Mouse (Mus musculus) ES-Bruce4 (cell line): ENCODE data around the gene Map6. TPM values are rescaled to one million over a fixed set of nuclear protein-coding genes. Genes with fewer than 3 reads are reported as not detected.

Experiments used
- H3K27ac ChIP-seq: 2 replicates; pipeline ENCODE4 v1.5.1; 2012; ENCODE audit warnings: low read length, inconsistent platforms; ENCODE audit not compliant: insufficient read depth
- H3K27me3 ChIP-seq: 2 replicates; pipeline ENCODE4 v1.6.1; 2012; ENCODE audit warnings: mild to moderate bottlenecking, low read length, inconsistent platforms; ENCODE audit not compliant: control insufficient read depth, poor library complexity, insufficient read depth, severe bottlenecking
- H3K36me3 ChIP-seq: 2 replicates; pipeline ENCODE4 v1.6.1; 2012; ENCODE audit warnings: inconsistent platforms, mild to moderate bottlenecking, low read length, moderate library complexity; ENCODE audit not compliant: control insufficient read depth, poor library complexity, insufficient read depth, severe bottlenecking
- H3K4me1 ChIP-seq: one replicate; pipeline ENCODE4 v1.8.1; 2011; ENCODE audit warnings: low read length; ENCODE audit not compliant: control insufficient read depth, insufficient read depth
- H3K4me3 ChIP-seq: 2 replicates; pipeline ENCODE4 v1.5.1; 2011; ENCODE audit warnings: low read depth, mild to moderate bottlenecking, low read length
- H3K9ac ChIP-seq: 2 replicates; pipeline ENCODE4 v1.6.1; 2012; ENCODE audit warnings: low read depth, mild to moderate bottlenecking, inconsistent platforms; ENCODE audit not compliant: poor library complexity, severe bottlenecking
- H3K9me3 ChIP-seq: replicated peaks from 2 replicates; pipeline ENCODE4 v1.6.1; 2012; ENCODE audit warnings: mild to moderate bottlenecking, low read length, inconsistent platforms; ENCODE audit not compliant: control insufficient read depth, poor library complexity, insufficient read depth, severe bottlenecking
- CTCF ChIP-seq: IDR thresholded peaks from one replicate; pipeline ENCODE4 v1.8.1; 2011; ENCODE audit warnings: low read depth, low read length
- EP300 ChIP-seq: IDR thresholded peaks from 2 replicates; pipeline ENCODE4 v1.6.1; 2011; ENCODE audit warnings: low read depth, low read length; ENCODE audit not compliant: insufficient read depth
- POLR2A ChIP-seq: IDR thresholded peaks from one replicate; pipeline ENCODE4 v1.8.1; 2011; ENCODE audit warnings: low read length; ENCODE audit not compliant: insufficient read depth
- polyA plus RNA-seq: library from polyadenylated mRNA; stranded (reverse); fragments of >200 nt; gene quantifications from 2 replicates; pipeline ENCODE4 v1.2.4, GENCODE M21; 2011; ENCODE audit warnings: low read depth; ENCODE audit not compliant: missing spikeins, insufficient read depth, insufficient read length

Gene Map6
- polyA plus RNA-seq, 1 experiment, result 16.0 TPM

- Histone ChIP-seq H3K9me3 (no peaks in the 10 kb centered on the region), H3K4me1 (peaks cover 9% of the 10 kb centered on the region), H3K27ac (no peak overlapping the region), H3K27me3 (no peaks in the 10 kb centered on the region), H3K9ac (no peak overlapping the region), H3K4me3 (no peak overlapping the region), H3K36me3 (no peaks in the 10 kb centered on the region)
- TF ChIP-seq POLR2A (no peak), EP300 (no peak), CTCF (no peak)
These were observed 62.8 kb downstream of the Map6 start for GRCm38 (mm10) chr7:99330012-99330411.

GRCm38 (mm10) chr7:99332774-99333480 is 65.7 kb downstream of the Map6 start:
- peak; percentile 94 for TF ChIP-seq CTCF
- no peak for TF ChIP-seq EP300
- Histone ChIP-seq H3K27me3 (no peaks in the 10 kb centered on the region), H3K4me1 (no peaks in the 10 kb centered on the region), H3K9ac (no peak overlapping the region), H3K36me3 (no peaks in the 10 kb centered on the region), H3K4me3 (no peak overlapping the region), H3K27ac (no peak overlapping the region), H3K9me3 (no peaks in the 10 kb centered on the region)

GRCm38 (mm10) chr7:99340736-99341135 is 73.5 kb downstream of the Map6 start:
- Histone ChIP-seq H3K27me3 (no peaks in the 10 kb centered on the region), H3K27ac (no peak overlapping the region), H3K4me3 (no peak overlapping the region), H3K4me1 (no peaks in the 10 kb centered on the region), H3K9ac (no peak overlapping the region), H3K9me3 (no peaks in the 10 kb centered on the region), H3K36me3 (no peaks in the 10 kb centered on the region; the same call in 1 of the 2 replicates)
- TF ChIP-seq CTCF, result no peak
- TF ChIP-seq POLR2A, result no peak
- TF ChIP-seq EP300, result no peak

GRCm38 (mm10) chr7:99343577-99343976 is 76.3 kb downstream of the Map6 start:
- H3K4me1 ChIP-seq, result no peaks in the 10 kb centered on the region
- TF ChIP-seq POLR2A (no peak), CTCF (no peak), EP300 (no peak)
- H3K9me3 ChIP-seq, result no peaks in the 10 kb centered on the region
- no peaks in the 10 kb centered on the region for H3K27me3 ChIP-seq
- H3K36me3 ChIP-seq, result peaks cover 10% of the 10 kb centered on the region
- H3K27ac ChIP-seq, result no peak overlapping the region
- H3K9ac ChIP-seq, result no peak overlapping the region
- H3K4me3 ChIP-seq, result no peak overlapping the region

- Histone ChIP-seq H3K27me3 (no peaks in the 10 kb centered on the region), H3K36me3 (peaks cover 10% of the 10 kb centered on the region)
- TF ChIP-seq POLR2A (no peak), EP300 (no peak), CTCF (no peak)
These were observed 80.0 kb downstream of the Map6 start for GRCm38 (mm10) chr7:99347268-99347667.

DNA sequence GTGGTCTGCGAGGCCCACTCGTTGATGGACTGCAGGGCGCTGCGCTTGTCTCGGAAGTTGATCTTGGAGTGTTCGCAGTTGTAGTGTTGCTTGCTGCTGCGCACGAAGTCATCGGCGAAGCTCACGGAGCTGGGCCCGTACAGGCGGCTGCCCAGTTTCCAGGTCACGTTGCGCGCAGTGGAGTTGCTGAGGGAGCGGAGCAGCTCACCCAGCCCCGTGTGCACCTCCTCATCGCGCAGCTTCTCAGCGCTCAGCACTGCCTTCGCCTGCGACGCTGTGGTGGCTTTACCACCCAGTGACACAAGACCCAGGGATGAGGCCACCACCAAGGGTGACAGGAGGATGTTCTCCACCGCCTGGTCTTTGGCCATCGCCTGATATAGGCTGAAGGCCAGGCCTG is 81.6 kb downstream of the Map6 start:
- no peaks in the 10 kb centered on the region for H3K27me3 ChIP-seq
- H3K4me1 ChIP-seq, result no peaks in the 10 kb centered on the region
- no peaks in the 10 kb centered on the region for H3K9me3 ChIP-seq
- peaks cover 10% of the 10 kb centered on the region for H3K36me3 ChIP-seq
- no peak overlapping the region for H3K27ac ChIP-seq
- peak overlapping the region; percentile 9 for H3K4me3 ChIP-seq
- no peak overlapping the region for H3K9ac ChIP-seq
- TF ChIP-seq POLR2A, result no peak
- TF ChIP-seq CTCF, result no peak
- TF ChIP-seq EP300, result no peak

More at GRCm38 (mm10) chr7:99347268-99347667, 80.0 kb downstream of the Map6 start:
- no peaks in the 10 kb centered on the region for H3K4me1 ChIP-seq
- H3K4me3 ChIP-seq, result no peak overlapping the region
- no peak overlapping the region for H3K27ac ChIP-seq
- no peak overlapping the region for H3K9ac ChIP-seq
- H3K9me3 ChIP-seq, result no peaks in the 10 kb centered on the region
